Mouse (Mus musculus) forebrain, postnatal 0 days (tissue): ENCODE results near the gene Olfr551. TPM values are rescaled to one million over a fixed set of nuclear protein-coding genes. Genes with fewer than 3 reads are reported as not detected.

Source experiments
- ATAC-seq: fragments of 200-750 bp; cut with Nextera tagmentation; 2 replicates; pipeline ENCODE4 v1.8.0; 2017; ENCODE audit warnings: mild to moderate bottlenecking, moderate library complexity
- DNase-seq: peaks from one replicate; pipeline ENCODE4 v3.0.0-alpha.2; 2015
- H3K27ac ChIP-seq: fragments of 300-500 bp; sonication (generic); 2 replicates; pipeline ENCODE4 v1.5.1; 2014; ENCODE audit warnings: low read depth, mild to moderate bottlenecking, antibody characterized with exemption, low read length, moderate library complexity, mixed read lengths
- H3K27me3 ChIP-seq: fragments of 300-500 bp; sonication (generic); 2 replicates; pipeline ENCODE4 v1.6.1; 2014; ENCODE audit warnings: mild to moderate bottlenecking, low read length, mixed read lengths; ENCODE audit not compliant: insufficient read depth
- H3K36me3 ChIP-seq: fragments of 300-500 bp; sonication (generic); 2 replicates; pipeline ENCODE4 v1.6.1; 2014; ENCODE audit warnings: mild to moderate bottlenecking, moderate library complexity; ENCODE audit not compliant: insufficient read depth
- H3K4me1 ChIP-seq: fragments of 300-500 bp; sonication (generic); 2 replicates; pipeline ENCODE4 v1.6.1; 2014; ENCODE audit warnings: antibody characterized with exemption; ENCODE audit not compliant: insufficient read depth
- H3K4me2 ChIP-seq: fragments of 300-500 bp; sonication (generic); 2 replicates; pipeline ENCODE4 v1.6.1; 2014; ENCODE audit warnings: low read depth, mild to moderate bottlenecking, moderate library complexity
- H3K4me3 ChIP-seq: fragments of 300-500 bp; sonication (generic); 2 replicates; pipeline ENCODE4 v1.5.1; 2014; ENCODE audit warnings: low read depth, low read length, mixed read lengths
- H3K9ac ChIP-seq: fragments of 300-500 bp; sonication (generic); 2 replicates; pipeline ENCODE4 v1.6.1; 2014; ENCODE audit warnings: mild to moderate bottlenecking
- H3K9me3 ChIP-seq: fragments of 300-500 bp; sonication (generic); 2 replicates; pipeline ENCODE4 v1.6.1; 2016; ENCODE audit warnings: low read length
- CTCF ChIP-seq: sonication (generic); IDR thresholded peaks from 2 replicates; pipeline ENCODE4 v1.5.1; 2016; ENCODE audit warnings: antibody characterized with exemption, control low read depth, low read depth
- WGBS: fragments of 180-500 bp; shearing (Covaris S2); extraction: QIAGEN DNeasy Blood & Tissue Kit; methylation state at CpG from one replicate; pipeline ENCODE4 v1.1.7; 2014; 5-methylcytosine and 5-hydroxymethylcytosine counted together
- polyA plus RNA-seq: library from polyadenylated mRNA; unstranded; fragments of >200 nt; fragmentation: Nextera tagmentation; extraction: Ambion mirVana; gene quantifications from 2 replicates; pipeline ENCODE4 v1.2.1, GENCODE M21; 2015
- total RNA-seq: library from RNA; depleted of rRNA; stranded (reverse); fragments of >200 nt; gene quantifications from 2 replicates; pipeline ENCODE4 v1.2.3, GENCODE M21; 2014; rRNA removed

The Olfr551 gene
- total and polyA plus RNA-seq, 2 experiments from 2014 or later, result not detected

DNA sequence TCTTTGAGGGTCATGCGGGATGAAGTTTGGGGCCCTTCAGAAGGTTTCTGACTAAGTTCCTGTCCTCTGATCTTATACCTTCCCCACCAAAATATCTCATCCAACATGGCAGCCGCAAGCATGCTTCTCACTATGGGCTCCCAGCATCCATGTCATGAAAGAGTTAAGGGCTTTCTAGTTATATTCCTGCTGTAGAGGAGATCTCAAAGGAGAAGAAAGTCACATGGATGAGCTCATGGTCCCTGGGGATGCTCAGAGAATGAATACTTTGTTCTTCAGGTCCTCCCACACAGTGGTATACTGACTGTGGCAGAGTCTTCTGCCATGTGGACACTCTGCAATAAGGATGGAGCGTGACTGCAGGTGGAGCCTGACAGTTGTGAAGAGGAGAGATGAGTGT is 42.1 kb downstream of the Olfr551 start, which contains the start of gene Olfr549:
Gene Olfr549 (plus strand): TSS at position 301 of the 400 bp plus-strand sequence.
- Histone ChIP-seq H3K9ac (no peak within 1 kb of the TSS), H3K27me3 (no peaks in the 10 kb centered on the region), H3K4me1 (no peaks in the 10 kb centered on the region), H3K9me3 (no peaks in the 10 kb centered on the region), H3K36me3 (no peaks in the 10 kb centered on the region), H3K27ac (no peak within 1 kb of the TSS), H3K4me3 (no peak within 1 kb of the TSS), H3K4me2 (no peak within 1 kb of the TSS)
- 93% methylated on average over 3 of the region's 3 CpGs for whole genome bisulfite sequencing
- ATAC-seq, result no peak
- TF ChIP-seq CTCF, result no peak
- DNase-seq, result no peak

DNA sequence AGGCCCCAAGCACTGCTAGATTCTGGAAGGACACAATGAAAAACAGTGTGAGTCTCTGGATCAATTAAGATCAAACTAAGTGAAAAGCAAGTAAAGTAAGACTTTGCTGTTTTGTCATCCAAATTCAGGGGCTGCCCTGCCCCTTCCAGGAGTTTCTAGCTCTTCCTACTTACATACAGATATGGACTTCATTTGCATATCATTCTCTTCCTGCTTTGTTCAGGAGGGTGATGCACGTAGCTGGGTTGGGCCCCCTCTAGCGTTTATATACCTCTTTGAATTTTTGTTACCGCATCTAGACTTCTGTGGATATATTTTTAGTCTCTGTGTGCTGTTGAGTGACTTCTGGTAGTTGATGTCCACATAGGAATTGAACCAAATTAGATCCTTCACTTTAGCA is 50.4 kb downstream of the Olfr551 start:
- no peaks in the 10 kb centered on the region for H3K4me1 ChIP-seq
- no peak overlapping the region for H3K27ac ChIP-seq
- DNase-seq (no peak), ATAC-seq (no peak)
- no peak overlapping the region for H3K4me2 ChIP-seq
- H3K36me3 ChIP-seq, result no peaks in the 10 kb centered on the region
- H3K27me3 ChIP-seq, result no peaks in the 10 kb centered on the region
- H3K9ac ChIP-seq, result no peak overlapping the region
- no peak overlapping the region for H3K4me3 ChIP-seq
- 55% methylated on average over 3 of the region's 3 CpGs for WGBS
- H3K9me3 ChIP-seq, result no peaks in the 10 kb centered on the region
- no peak for TF ChIP-seq CTCF

DNA sequence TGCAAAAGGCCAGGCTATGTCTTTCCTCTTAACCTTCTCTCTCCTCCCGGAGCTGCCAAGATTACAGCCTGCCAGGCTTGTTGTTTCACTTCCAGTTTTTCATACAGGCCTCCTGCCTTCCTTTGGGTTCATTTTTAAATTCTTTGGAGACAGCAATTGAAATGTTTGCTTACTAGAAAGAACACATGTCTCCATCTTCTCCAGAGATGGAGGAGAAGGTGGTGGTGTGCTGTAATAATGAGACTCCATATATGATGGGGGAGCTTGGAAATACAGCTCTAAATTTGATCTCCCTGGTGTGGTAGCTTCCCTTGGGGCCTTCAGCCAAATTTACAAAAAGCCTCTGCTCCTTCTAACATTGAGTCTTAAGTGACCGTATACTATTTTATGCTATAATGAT is 51.1 kb downstream of the Olfr551 start, which contains the start of gene Olfr548-ps1:
Gene Olfr548-ps1 (plus strand): TSS at position 301 of the 400 bp plus-strand sequence.
- ATAC-seq (no peak), DNase-seq (no peak)
- no peaks in the 10 kb centered on the region for H3K4me1 ChIP-seq
- no peaks in the 10 kb centered on the region for H3K36me3 ChIP-seq
- no peak within 1 kb of the TSS for H3K4me2 ChIP-seq
- H3K27ac ChIP-seq, result no peak within 1 kb of the TSS
- WGBS, result 89% methylated on average over 2 of the region's 2 CpGs
- H3K4me3 ChIP-seq, result no peak within 1 kb of the TSS
- no peak within 1 kb of the TSS for H3K9ac ChIP-seq
- H3K9me3 ChIP-seq, result no peaks in the 10 kb centered on the region
- TF ChIP-seq CTCF, result no peak
- no peaks in the 10 kb centered on the region for H3K27me3 ChIP-seq

DNA sequence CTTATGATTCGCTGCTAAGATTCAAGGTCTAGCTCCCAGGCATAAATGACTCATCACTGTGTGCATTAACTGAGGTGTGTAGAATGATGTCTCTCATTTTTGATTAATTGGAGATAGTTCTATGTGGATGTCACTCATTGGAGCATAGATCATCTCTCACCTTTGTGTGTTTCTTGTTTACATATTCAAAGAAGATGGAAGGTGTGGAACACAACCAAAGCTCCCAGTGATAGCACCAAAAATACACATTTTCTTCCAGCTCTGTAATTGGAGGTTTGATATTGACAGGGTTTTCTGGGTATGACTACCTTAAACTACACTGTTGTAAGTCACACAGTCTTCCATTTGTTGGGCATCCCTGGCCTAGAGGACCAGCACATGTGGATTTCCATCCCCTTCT is 57.2 kb downstream of the Olfr551 start, which contains the start of gene Olfr547:
Gene Olfr547 (plus strand): TSS at position 301 of the 400 bp plus-strand sequence.
- H3K9me3 ChIP-seq, result no peaks in the 10 kb centered on the region
- no peak for TF ChIP-seq CTCF
- H3K9ac ChIP-seq, result no peak within 1 kb of the TSS
- no peaks in the 10 kb centered on the region for H3K36me3 ChIP-seq
- 75% methylated on average over 1 of the region's 1 CpGs for WGBS
- no peaks in the 10 kb centered on the region for H3K27me3 ChIP-seq
- no peak within 1 kb of the TSS for H3K27ac ChIP-seq
- ATAC-seq, result no peak
- no peak within 1 kb of the TSS for H3K4me2 ChIP-seq
- no peak within 1 kb of the TSS for H3K4me3 ChIP-seq
- no peak for DNase-seq
- no peaks in the 10 kb centered on the region for H3K4me1 ChIP-seq

Other genes with a start within 250 kb of the Olfr551 start
- 31.9 and 40.0 TPM in 2 replicates for gene Rrm1, start 150.2 kb downstream of the Olfr551 start, total RNA-seq
- 25.6 and 30.9 TPM in 2 replicates for gene Rrm1, start 150.2 kb downstream of the Olfr551 start, polyA plus RNA-seq
- gene Olfr543, start 110.2 kb downstream of the Olfr551 start, total RNA-seq, result not detected in 2 replicates
- gene Olfr543, start 110.2 kb downstream of the Olfr551 start, polyA plus RNA-seq, result 0.23 and 0.25 TPM in 2 replicates
- gene Olfr544, start 103.6 kb downstream of the Olfr551 start, total RNA-seq, result not detected in 2 replicates
- 0.04 and 0.05 TPM in 2 replicates for gene Olfr544, start 103.6 kb downstream of the Olfr551 start, polyA plus RNA-seq
- gene Olfr545, start 92.3 kb downstream of the Olfr551 start, total RNA-seq, result 0.24 TPM in 1 of 2 replicates, not detected in the other
- 0.05 and 0.08 TPM in 2 replicates for gene Olfr545, start 92.3 kb downstream of the Olfr551 start, polyA plus RNA-seq
- gene Olfr547, start 57.1 kb downstream of the Olfr551 start, total RNA-seq, result not detected in 2 replicates
- not detected in 2 replicates for gene Olfr547, start 57.1 kb downstream of the Olfr551 start, polyA plus RNA-seq
- gene Olfr548-ps1, start 51.0 kb downstream of the Olfr551 start, total RNA-seq, result not detected in 2 replicates
- not detected in 2 replicates for gene Olfr548-ps1, start 51.0 kb downstream of the Olfr551 start, polyA plus RNA-seq
- gene Olfr549, start 42.0 kb downstream of the Olfr551 start, total RNA-seq, result not detected in 2 replicates
- not detected in 2 replicates for gene Olfr549, start 42.0 kb downstream of the Olfr551 start, polyA plus RNA-seq
- 1.5 and 3.5 TPM in 2 replicates for gene Trim21, start 26.4 kb downstream of the Olfr551 start, total RNA-seq
- 0.30 and 0.38 TPM in 2 replicates for gene Trim21, start 26.4 kb downstream of the Olfr551 start, polyA plus RNA-seq
- gene Olfr550, start 20.4 kb downstream of the Olfr551 start, total RNA-seq, result not detected in 2 replicates
- gene Olfr550, start 20.4 kb downstream of the Olfr551 start, polyA plus RNA-seq, result not detected in 2 replicates
- not detected in 2 replicates for gene Olfr552, start 5.9 kb upstream of the Olfr551 start, total RNA-seq
- not detected in 2 replicates for gene Olfr552, start 5.9 kb upstream of the Olfr551 start, polyA plus RNA-seq
- gene Olfr553, start 26.3 kb upstream of the Olfr551 start, total RNA-seq, result not detected in 2 replicates
- gene Olfr553, start 26.3 kb upstream of the Olfr551 start, polyA plus RNA-seq, result not detected in 2 replicates
- not detected in 2 replicates for gene Olfr554, start 46.5 kb upstream of the Olfr551 start, total RNA-seq
- not detected in 2 replicates for gene Olfr554, start 46.5 kb upstream of the Olfr551 start, polyA plus RNA-seq
- gene Olfr555, start 66.9 kb upstream of the Olfr551 start, total RNA-seq, result not detected in 2 replicates
- not detected in 2 replicates for gene Olfr555, start 66.9 kb upstream of the Olfr551 start, polyA plus RNA-seq
- gene Olfr556, start 73.0 kb upstream of the Olfr551 start, total RNA-seq, result not detected in 2 replicates
- not detected in 2 replicates for gene Olfr556, start 73.0 kb upstream of the Olfr551 start, polyA plus RNA-seq
- 4.2 and 6.8 TPM in 2 replicates for gene Trim68, start 95.4 kb upstream of the Olfr551 start, total RNA-seq
- gene Trim68, start 95.4 kb upstream of the Olfr551 start, polyA plus RNA-seq, result 2.2 and 4.0 TPM in 2 replicates
- gene Olfr557, start 104.0 kb upstream of the Olfr551 start, total RNA-seq, result not detected in 2 replicates
- gene Olfr557, start 104.0 kb upstream of the Olfr551 start, polyA plus RNA-seq, result not detected in 2 replicates
- not detected in 2 replicates for gene Olfr558, start 110.3 kb upstream of the Olfr551 start, total RNA-seq
- 0.04 TPM in 1 of 2 replicates, not detected in the other for gene Olfr558, start 110.3 kb upstream of the Olfr551 start, polyA plus RNA-seq
- not detected in 2 replicates for gene Olfr33, start 127.2 kb upstream of the Olfr551 start, total RNA-seq
- not detected in 2 replicates for gene Olfr33, start 127.2 kb upstream of the Olfr551 start, polyA plus RNA-seq
- gene Olfr559, start 135.6 kb upstream of the Olfr551 start, total RNA-seq, result not detected in 2 replicates
- not detected in 2 replicates for gene Olfr559, start 135.6 kb upstream of the Olfr551 start, polyA plus RNA-seq
- not detected in 2 replicates for gene Olfr560, start 167.5 kb upstream of the Olfr551 start, total RNA-seq
- not detected in 2 replicates for gene Olfr560, start 167.5 kb upstream of the Olfr551 start, polyA plus RNA-seq
- gene Olfr78, start 167.6 kb upstream of the Olfr551 start, total RNA-seq, result not detected in 2 replicates
- 0.04 TPM in 1 of 2 replicates, not detected in the other for gene Olfr78, start 167.6 kb upstream of the Olfr551 start, polyA plus RNA-seq
- not detected in 2 replicates for gene Olfr561, start 179.3 kb upstream of the Olfr551 start, total RNA-seq
- gene Olfr561, start 179.3 kb upstream of the Olfr551 start, polyA plus RNA-seq, result not detected in 2 replicates
- gene Olfr564, start 211.6 kb upstream of the Olfr551 start, total RNA-seq, result not detected in 2 replicates
- gene Olfr564, start 211.6 kb upstream of the Olfr551 start, polyA plus RNA-seq, result not detected in 2 replicates